Mouse (Mus musculus) liver, postnatal 0 days (tissue): ENCODE results near the gene 4933430I17Rik. TPM values are rescaled to one million over a fixed set of nuclear protein-coding genes. Genes with fewer than 3 reads are reported as not detected.

Experiments used
- ATAC-seq: fragments of 200-750 bp; cut with Nextera tagmentation; 2 replicates; pipeline ENCODE4 v1.8.0; 2017; ENCODE audit warnings: mild to moderate bottlenecking, moderate library complexity
- DNase-seq: peaks from one replicate; pipeline ENCODE4 v3.0.0-alpha.2; 2016
- H3K27ac ChIP-seq: fragments of 300-500 bp; sonication (generic); 2 replicates; pipeline ENCODE4 v1.5.1; 2014; ENCODE audit warnings: antibody characterized with exemption, moderate library complexity, mild to moderate bottlenecking, low read depth
- H3K27me3 ChIP-seq: fragments of 300-500 bp; sonication (generic); 2 replicates; pipeline ENCODE4 v1.6.1; 2014; ENCODE audit warnings: low read length, control low read depth, mixed read lengths; ENCODE audit not compliant: insufficient read depth
- H3K36me3 ChIP-seq: fragments of 300-500 bp; sonication (generic); replicated peaks from 2 replicates; pipeline ENCODE4 v1.6.1; 2014; ENCODE audit warnings: mild to moderate bottlenecking, control low read depth, low read length, moderate library complexity, mixed read lengths; ENCODE audit not compliant: insufficient read depth
- H3K4me1 ChIP-seq: fragments of 300-500 bp; sonication (generic); 2 replicates; pipeline ENCODE4 v1.6.1; 2014; ENCODE audit warnings: antibody characterized with exemption, mild to moderate bottlenecking, control low read depth; ENCODE audit not compliant: insufficient read depth
- H3K4me2 ChIP-seq: fragments of 300-500 bp; sonication (generic); 2 replicates; pipeline ENCODE4 v1.6.1; 2014; ENCODE audit warnings: low read depth, mild to moderate bottlenecking, low read length, moderate library complexity, mixed read lengths
- H3K4me3 ChIP-seq: fragments of 300-500 bp; sonication (generic); 2 replicates; pipeline ENCODE4 v1.5.1; 2014; ENCODE audit warnings: low read depth, low read length
- H3K9ac ChIP-seq: fragments of 300-500 bp; sonication (generic); replicated peaks from 2 replicates; pipeline ENCODE4 v1.6.1; 2014; ENCODE audit warnings: mild to moderate bottlenecking, moderate library complexity
- H3K9me3 ChIP-seq: fragments of 300-500 bp; sonication (generic); 2 replicates; pipeline ENCODE4 v1.6.1; 2016; ENCODE audit warnings: mild to moderate bottlenecking, control low read depth, low read length, mixed read lengths
- CTCF ChIP-seq: sonication (generic); IDR thresholded peaks from 2 replicates; pipeline ENCODE4 v1.5.1; 2016; ENCODE audit warnings: antibody characterized with exemption, low read depth
- EP300 ChIP-seq: IDR thresholded peaks from 2 replicates; pipeline ENCODE4 v1.6.1; 2016; ENCODE audit warnings: antibody characterized with exemption, low read depth, mild to moderate bottlenecking
- WGBS: fragments of 180-500 bp; shearing (Covaris S2); extraction: QIAGEN DNeasy Blood & Tissue Kit; methylation state at CpG from one replicate; pipeline ENCODE4 v1.1.7; 2014; ENCODE audit not compliant: insufficient replicate concordance; 5-methylcytosine and 5-hydroxymethylcytosine counted together
- polyA plus RNA-seq: library from polyadenylated mRNA; unstranded; fragments of >200 nt; fragmentation: Nextera tagmentation; extraction: Ambion mirVana; gene quantifications from 2 replicates; pipeline ENCODE4 v1.2.1, GENCODE M21; 2015

4933430I17Rik gene
- polyA plus RNA-seq, 1 experiment from 2014 or later, result not detected

DNA sequence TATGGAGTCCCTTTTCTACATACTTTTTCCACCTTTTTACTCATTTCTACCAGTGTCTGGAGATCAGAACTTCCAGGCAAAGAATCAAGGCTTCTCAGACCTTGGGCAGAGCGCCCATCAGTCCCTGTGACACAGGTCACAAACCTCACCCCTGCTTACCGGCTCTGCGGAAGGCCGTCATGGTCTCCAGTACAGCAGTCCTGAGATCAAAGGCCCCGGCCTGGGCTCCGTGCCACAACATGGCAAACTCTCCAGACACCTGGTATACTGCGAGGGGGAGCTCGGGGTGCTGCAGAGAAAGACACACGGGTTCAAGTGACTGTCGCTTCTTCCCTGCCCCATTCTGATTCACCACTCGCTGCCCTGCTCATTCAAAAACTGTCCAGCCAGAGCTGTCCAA is 15.2 kb upstream of the 4933430I17Rik start:
- ATAC-seq (no peak), DNase-seq (peak; percentile 40)
- no peak overlapping the region for H3K4me2 ChIP-seq
- no peaks in the 10 kb centered on the region for H3K9me3 ChIP-seq
- no peaks in the 10 kb centered on the region for H3K27me3 ChIP-seq
- WGBS, result 86% methylated on average over 11 of the region's 11 CpGs
- no peak for TF ChIP-seq EP300
- TF ChIP-seq CTCF, result no peak
- H3K4me3 ChIP-seq, result no peak overlapping the region
- H3K4me1 ChIP-seq, result no peaks in the 10 kb centered on the region
- H3K27ac ChIP-seq, result no peak overlapping the region
- H3K9ac ChIP-seq, result no peak overlapping the region
- H3K36me3 ChIP-seq, result peaks cover 74% of the 10 kb centered on the region

DNA sequence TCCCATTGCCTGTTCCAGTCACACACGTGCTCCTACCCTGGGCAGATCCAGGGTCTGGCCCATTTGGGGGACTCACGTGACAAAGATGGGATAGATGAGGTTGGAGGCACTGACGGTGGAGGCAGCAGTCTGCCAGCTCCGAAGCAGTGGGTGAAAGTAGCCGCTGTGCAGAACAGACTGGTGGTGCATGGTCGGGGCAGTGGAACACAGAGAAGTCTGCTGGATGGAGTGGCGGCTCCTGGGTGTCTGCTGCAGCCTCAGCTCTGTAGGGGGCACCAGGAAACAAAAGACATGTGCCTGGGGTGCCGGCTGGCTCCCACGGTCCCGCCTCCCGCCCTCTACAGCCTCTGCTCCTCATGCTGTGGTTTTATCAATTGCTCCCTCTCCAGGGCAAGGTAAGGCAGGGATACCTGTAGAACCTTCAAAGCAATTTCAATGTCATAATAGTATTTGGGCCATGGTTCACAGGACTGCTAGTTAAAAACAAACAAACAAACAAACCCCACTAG is 11.1 kb upstream of the 4933430I17Rik start:
- Histone ChIP-seq H3K9me3 (no peaks in the 10 kb centered on the region), H3K27ac (peak overlapping the region; percentile 4; the same call in 1 of the 2 replicates), H3K9ac (peak overlapping the region; percentile 30), H3K36me3 (peaks cover 52% of the 10 kb centered on the region), H3K4me3 (peak overlapping the region; percentile 34), H3K4me1 (peaks cover 26% of the 10 kb centered on the region), H3K4me2 (peak overlapping the region; percentile 84), H3K27me3 (no peaks in the 10 kb centered on the region)
- 64% methylated on average over 11 of the region's 11 CpGs for WGBS
- no peak for ATAC-seq
- TF ChIP-seq CTCF, result peak; percentile 23
- no peak for TF ChIP-seq EP300
- DNase-seq, result peak; percentile 29

GRCm38 (mm10) chr4:62514995-62515394 is 10.2 kb upstream of the 4933430I17Rik start:
- TF ChIP-seq EP300 (no peak), CTCF (no peak)
- Histone ChIP-seq H3K9ac (peak overlapping the region; percentile 85), H3K36me3 (peaks cover 42% of the 10 kb centered on the region), H3K27ac (peak overlapping the region; percentile 93), H3K9me3 (no peaks in the 10 kb centered on the region), H3K4me2 (peak overlapping the region; percentile 84), H3K27me3 (no peaks in the 10 kb centered on the region), H3K4me1 (peaks cover 26% of the 10 kb centered on the region), H3K4me3 (peak overlapping the region; percentile 70)
- WGBS, result 85% methylated on average over 7 of the region's 7 CpGs
- DNase-seq (no peak), ATAC-seq (no peak)

DNA sequence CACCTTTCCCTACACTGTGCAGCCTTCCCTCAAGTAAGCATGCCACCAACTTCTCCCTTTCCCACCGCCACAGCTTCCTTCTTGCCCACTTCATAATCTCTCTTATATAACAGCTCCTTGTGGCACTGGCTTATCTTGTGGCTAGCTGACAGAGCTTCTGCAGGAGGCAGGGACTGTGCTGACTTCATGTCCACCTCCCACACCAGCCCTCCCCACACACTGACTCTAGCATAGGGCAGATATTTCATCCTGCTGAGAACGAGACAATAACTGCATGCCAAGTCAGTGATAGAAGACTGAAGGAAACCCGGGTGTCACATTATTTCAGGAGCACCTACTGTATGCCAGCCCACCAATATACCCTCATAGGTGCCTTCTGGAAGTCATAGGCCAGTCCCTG is 9.7 kb upstream of the 4933430I17Rik start:
- Histone ChIP-seq H3K4me1 (peaks cover 28% of the 10 kb centered on the region), H3K4me3 (peak overlapping the region; percentile 70), H3K36me3 (peaks cover 37% of the 10 kb centered on the region), H3K9ac (peak overlapping the region; percentile 85), H3K27ac (peak overlapping the region; percentile 93), H3K4me2 (peak overlapping the region; percentile 84), H3K9me3 (no peaks in the 10 kb centered on the region), H3K27me3 (no peaks in the 10 kb centered on the region)
- WGBS, result 35% methylated on average over 3 of the region's 3 CpGs
- 0 out of 2 replicates have a peak, but pooled peaks have one; percentile 9 for TF ChIP-seq EP300
- no peak for TF ChIP-seq CTCF
- DNase-seq (peak; percentile 27), ATAC-seq (no peak)

DNA sequence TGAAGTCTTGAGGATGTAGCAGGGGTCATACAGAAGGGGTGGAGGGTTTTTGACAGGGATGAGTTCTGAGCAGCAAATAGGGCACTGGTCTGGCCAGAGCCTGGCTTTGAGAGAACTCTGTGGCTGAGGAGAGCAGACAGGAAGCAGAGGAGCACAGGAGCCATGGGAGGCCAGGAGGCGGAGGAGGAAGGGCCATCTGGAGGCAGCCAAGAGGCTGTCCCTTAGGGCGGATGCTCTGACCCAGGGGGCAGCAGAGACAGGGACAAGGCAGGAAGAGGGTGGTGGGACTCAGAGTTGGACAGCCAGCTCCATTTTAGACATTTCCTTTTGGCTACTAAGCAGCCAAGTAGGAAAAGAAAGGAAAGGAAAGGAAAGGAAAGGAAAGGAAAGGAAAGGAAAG is 9.1 kb upstream of the 4933430I17Rik start:
- peaks cover 30% of the 10 kb centered on the region for H3K4me1 ChIP-seq
- TF ChIP-seq EP300 (no peak), CTCF (peak; percentile 51)

GRCm38 (mm10) chr4:62516579-62516978 is 8.6 kb upstream of the 4933430I17Rik start:
- TF ChIP-seq EP300, result peak; percentile 96
- TF ChIP-seq CTCF, result no peak
- peak overlapping the region; percentile 85 for H3K9ac ChIP-seq

More for the DNA sequence above, 9.1 kb upstream of the 4933430I17Rik start:
- Histone ChIP-seq H3K27me3 (no peaks in the 10 kb centered on the region), H3K4me2 (peak overlapping the region; percentile 84), H3K9me3 (no peaks in the 10 kb centered on the region), H3K27ac (peak overlapping the region; percentile 93), H3K36me3 (peaks cover 31% of the 10 kb centered on the region), H3K9ac (peak overlapping the region; percentile 85), H3K4me3 (peak overlapping the region; percentile 70)
- ATAC-seq (peak; percentile 31), DNase-seq (peak; percentile 58)
- 31% methylated on average over 2 of the region's 2 CpGs for WGBS

More at GRCm38 (mm10) chr4:62516579-62516978, 8.6 kb upstream of the 4933430I17Rik start:
- ATAC-seq (peak; percentile 87), DNase-seq (peak; percentile 84)
- Histone ChIP-seq H3K4me1 (peaks cover 30% of the 10 kb centered on the region), H3K27ac (peak overlapping the region; percentile 93), H3K4me2 (peak overlapping the region; percentile 84), H3K4me3 (peak overlapping the region; percentile 70), H3K36me3 (peaks cover 26% of the 10 kb centered on the region), H3K9me3 (no peaks in the 10 kb centered on the region), H3K27me3 (no peaks in the 10 kb centered on the region)
- WGBS, result 18% methylated on average over 1 of the region's 1 CpGs
